Mouse (Mus musculus): ENCODE measurements around the gene Itgb1bp1. TPM values are rescaled to one million over a fixed set of nuclear protein-coding genes. Genes with fewer than 3 reads are reported as not detected.
A peak's percentile ranks its signal among the peaks of the same experiment; 100 is the strongest.

Itgb1bp1 gene
- polyA plus RNA-seq, 1 experiment from 2014 or later, result 33.4 TPM

- ATAC-seq (ENCODE audit: extremely low read depth, insufficient number of reproducible peaks, low FRiP score, low TSS enrichment), result no peak
- Histone ChIP-seq H3K9me3 (no peaks in the 10 kb centered on the region), H3K4me3 (no peak overlapping the region), H3K36me3 (peaks cover 68% of the 10 kb centered on the region), H3K9ac (no peak overlapping the region), H3K27ac (replicated peaks) (no peak overlapping the region), H3K27me3 (replicated peaks) (no peaks in the 10 kb centered on the region), H3K4me1 (0 out of 2 replicates have a peak, but pooled peaks cover 3% of the 10 kb centered on the region), H3K4me2 (no peak overlapping the region)
- WGBS, result 75% methylated on average over 8 of the region's 8 CpGs
These were observed 71.4 kb downstream of the Itgb1bp1 start for GRCm38 (mm10) chr12:21214551-21215165.

- H3K9ac ChIP-seq, result no peak overlapping the region
- H3K4me3 ChIP-seq, result no peak overlapping the region
- H3K4me1 ChIP-seq, result peaks cover 4% of the 10 kb centered on the region; the same call in 1 of the 2 replicates
- no peak overlapping the region for H3K4me2 ChIP-seq
- peaks cover 71% of the 10 kb centered on the region for H3K36me3 ChIP-seq
- no peak overlapping the region for H3K27ac ChIP-seq (replicated peaks)
- 89% methylated on average over 17 of the region's 17 CpGs for WGBS
- no peak for ATAC-seq (ENCODE audit: extremely low read depth, insufficient number of reproducible peaks, low FRiP score, low TSS enrichment)
- no peaks in the 10 kb centered on the region for H3K9me3 ChIP-seq
- H3K27me3 ChIP-seq (replicated peaks), result no peaks in the 10 kb centered on the region
These were observed 73.2 kb downstream of the Itgb1bp1 start for GRCm38 (mm10) chr12:21212876-21213275.

- H3K9me3 ChIP-seq, result no peaks in the 10 kb centered on the region
- H3K9ac ChIP-seq, result no peak overlapping the region
- H3K36me3 ChIP-seq, result peaks cover 63% of the 10 kb centered on the region
- H3K27ac ChIP-seq (replicated peaks), result no peak overlapping the region
- no peaks in the 10 kb centered on the region for H3K27me3 ChIP-seq (replicated peaks)
- H3K4me2 ChIP-seq, result no peak overlapping the region
- ATAC-seq (ENCODE audit: extremely low read depth, insufficient number of reproducible peaks, low FRiP score, low TSS enrichment), result no peak
- WGBS, result 84% methylated on average over 10 of the region's 10 CpGs
- no peak overlapping the region for H3K4me3 ChIP-seq
- peaks cover 29% of the 10 kb centered on the region for H3K4me1 ChIP-seq
These were observed 76.8 kb downstream of the Itgb1bp1 start for GRCm38 (mm10) chr12:21209273-21209672.

- no peak overlapping the region for H3K27ac ChIP-seq (replicated peaks)
- H3K4me3 ChIP-seq, result no peak overlapping the region
- H3K9ac ChIP-seq, result no peak overlapping the region
- H3K27me3 ChIP-seq (replicated peaks), result no peaks in the 10 kb centered on the region
- 72% methylated on average over 11 of the region's 11 CpGs for WGBS
- peaks cover 39% of the 10 kb centered on the region for H3K4me1 ChIP-seq
- peaks cover 54% of the 10 kb centered on the region for H3K36me3 ChIP-seq
- no peak overlapping the region for H3K4me2 ChIP-seq
- no peaks in the 10 kb centered on the region for H3K9me3 ChIP-seq
- ATAC-seq (ENCODE audit: extremely low read depth, insufficient number of reproducible peaks, low FRiP score, low TSS enrichment), result no peak
These were observed 77.8 kb downstream of the Itgb1bp1 start for GRCm38 (mm10) chr12:21208172-21208795.

GRCm38 (mm10) chr12:21207422-21207821 lies 78.7 kb downstream of the Itgb1bp1 start:
- Histone ChIP-seq H3K36me3 (peaks cover 46% of the 10 kb centered on the region), H3K4me2 (no peak overlapping the region), H3K4me1 (peaks cover 47% of the 10 kb centered on the region), H3K4me3 (no peak overlapping the region), H3K9ac (no peak overlapping the region), H3K27me3 (replicated peaks) (no peaks in the 10 kb centered on the region), H3K9me3 (no peaks in the 10 kb centered on the region), H3K27ac (replicated peaks) (no peak overlapping the region)
- ATAC-seq (ENCODE audit: extremely low read depth, insufficient number of reproducible peaks, low FRiP score, low TSS enrichment), result no peak
- WGBS, result 77% methylated on average over 5 of the region's 5 CpGs

- 81% methylated on average over 4 of the region's 4 CpGs for WGBS
- no peak for ATAC-seq (ENCODE audit: extremely low read depth, insufficient number of reproducible peaks, low FRiP score, low TSS enrichment)
- no peaks in the 10 kb centered on the region for H3K9me3 ChIP-seq
- H3K27me3 ChIP-seq (replicated peaks), result no peaks in the 10 kb centered on the region
- H3K4me3 ChIP-seq, result no peak overlapping the region
- peaks cover 44% of the 10 kb centered on the region for H3K36me3 ChIP-seq
- H3K9ac ChIP-seq, result no peak overlapping the region
- H3K4me1 ChIP-seq, result peaks cover 58% of the 10 kb centered on the region
- no peak overlapping the region for H3K27ac ChIP-seq (replicated peaks)
- no peak overlapping the region for H3K4me2 ChIP-seq
These were observed 80.3 kb downstream of the Itgb1bp1 start for GRCm38 (mm10) chr12:21205799-21206198.

GRCm38 (mm10) chr12:21204701-21205312 lies 81.3 kb downstream of the Itgb1bp1 start:
- Histone ChIP-seq H3K9me3 (no peaks in the 10 kb centered on the region), H3K36me3 (peaks cover 48% of the 10 kb centered on the region), H3K27ac (replicated peaks) (peak overlapping the region; percentile 78), H3K9ac (0 out of 2 replicates have a peak overlapping the region, but pooled peaks have one; percentile 9), H3K4me1 (peaks cover 58% of the 10 kb centered on the region), H3K4me2 (no peak overlapping the region), H3K4me3 (no peak overlapping the region), H3K27me3 (replicated peaks) (no peaks in the 10 kb centered on the region)
- ATAC-seq (ENCODE audit: extremely low read depth, insufficient number of reproducible peaks, low FRiP score, low TSS enrichment), result peak; percentile 17; the same call in 1 of the 2 replicates
- WGBS, result 21% methylated on average over 11 of the region's 11 CpGs

GRCm38 (mm10) chr12:21201485-21202269 lies 84.4 kb downstream of the Itgb1bp1 start:
- no peak for ATAC-seq (ENCODE audit: extremely low read depth, insufficient number of reproducible peaks, low FRiP score, low TSS enrichment)
- Histone ChIP-seq H3K9ac (no peak overlapping the region), H3K4me3 (no peak overlapping the region), H3K9me3 (no peaks in the 10 kb centered on the region), H3K36me3 (peaks cover 27% of the 10 kb centered on the region), H3K27me3 (replicated peaks) (no peaks in the 10 kb centered on the region), H3K4me1 (peaks cover 55% of the 10 kb centered on the region), H3K4me2 (no peak overlapping the region), H3K27ac (replicated peaks) (no peak overlapping the region)
- 58% methylated on average over 10 of the region's 10 CpGs for WGBS

- WGBS, result 92% methylated on average over 8 of the region's 8 CpGs
- Histone ChIP-seq H3K27me3 (replicated peaks) (no peaks in the 10 kb centered on the region), H3K4me1 (peaks cover 51% of the 10 kb centered on the region), H3K4me3 (no peak overlapping the region), H3K36me3 (peaks cover 16% of the 10 kb centered on the region), H3K9ac (no peak overlapping the region), H3K27ac (replicated peaks) (no peak overlapping the region), H3K4me2 (no peak overlapping the region), H3K9me3 (no peaks in the 10 kb centered on the region)
- no peak for ATAC-seq (ENCODE audit: extremely low read depth, insufficient number of reproducible peaks, low FRiP score, low TSS enrichment)
These were observed 85.5 kb downstream of the Itgb1bp1 start for GRCm38 (mm10) chr12:21200613-21201012.

GRCm38 (mm10) chr12:21196420-21196819 lies 89.7 kb downstream of the Itgb1bp1 start:
- no peak overlapping the region for H3K4me2 ChIP-seq
- H3K9ac ChIP-seq, result no peak overlapping the region
- no peak overlapping the region for H3K4me3 ChIP-seq
- H3K27me3 ChIP-seq (replicated peaks), result no peaks in the 10 kb centered on the region
- H3K36me3 ChIP-seq, result peaks cover 16% of the 10 kb centered on the region
- H3K9me3 ChIP-seq, result no peaks in the 10 kb centered on the region
- 85% methylated on average over 4 of the region's 4 CpGs for WGBS
- no peak overlapping the region for H3K27ac ChIP-seq (replicated peaks)
- ATAC-seq (ENCODE audit: extremely low read depth, insufficient number of reproducible peaks, low FRiP score, low TSS enrichment), result no peak
- H3K4me1 ChIP-seq, result peaks cover 11% of the 10 kb centered on the region

GRCm38 (mm10) chr12:21195497-21195896 lies 90.6 kb downstream of the Itgb1bp1 start:
- no peaks in the 10 kb centered on the region for H3K9me3 ChIP-seq
- no peak overlapping the region for H3K4me3 ChIP-seq
- no peaks in the 10 kb centered on the region for H3K27me3 ChIP-seq (replicated peaks)
- no peak overlapping the region for H3K4me2 ChIP-seq
- H3K4me1 ChIP-seq, result peaks cover 8% of the 10 kb centered on the region
- peaks cover 15% of the 10 kb centered on the region for H3K36me3 ChIP-seq
- H3K9ac ChIP-seq, result no peak overlapping the region
- 83% methylated on average over 3 of the region's 3 CpGs for WGBS
- no peak for ATAC-seq (ENCODE audit: extremely low read depth, insufficient number of reproducible peaks, low FRiP score, low TSS enrichment)
- no peak overlapping the region for H3K27ac ChIP-seq (replicated peaks)

Data from heart, embryonic 13.5 days (tissue).